Mouse (Mus musculus): ENCODE measurements at regions not wholly inside any gene's neighbourhood (a gene's known extent, or its start where the extent isn't known, plus 50 kb on each side); places are given as distances from the start of the nearest gene placed in this dataset.

- no peak overlapping the region for H3K27ac ChIP-seq
- H3K36me3 ChIP-seq: no peaks in the 10 kb centered on the region
- no peak for DNase-seq (ENCODE audit: low spot score)
- no peaks in the 10 kb centered on the region for H3K9me3 ChIP-seq
- no peaks in the 10 kb centered on the region for H3K4me1 ChIP-seq (replicated peaks)
- WGBS: 84% methylated on average over 1 of the region's 1 CpGs
- H3K27me3 ChIP-seq (ENCODE audit: insufficient read depth, poor library complexity, severe bottlenecking): no peaks in the 10 kb centered on the region
- no peak overlapping the region for H3K4me3 ChIP-seq
Measured at GRCm38 (mm10) chr1:47112494-47112893, 219.8 kb upstream of the Slc39a10 start.

- no peak overlapping the region for H3K27ac ChIP-seq
- 89% methylated on average over 4 of the region's 4 CpGs for WGBS
- no peaks in the 10 kb centered on the region for H3K9me3 ChIP-seq
- no peak overlapping the region for H3K4me3 ChIP-seq
- H3K36me3 ChIP-seq: no peaks in the 10 kb centered on the region
- H3K27me3 ChIP-seq (ENCODE audit: insufficient read depth, poor library complexity, severe bottlenecking): no peaks in the 10 kb centered on the region
- no peaks in the 10 kb centered on the region for H3K4me1 ChIP-seq (replicated peaks)
- DNase-seq (ENCODE audit: low spot score): no peak
Measured at GRCm38 (mm10) chr1:47104055-47104454, 211.4 kb upstream of the Slc39a10 start.

- no peaks in the 10 kb centered on the region for H3K36me3 ChIP-seq
- H3K27ac ChIP-seq: no peak overlapping the region
- no peaks in the 10 kb centered on the region for H3K9me3 ChIP-seq
- H3K27me3 ChIP-seq (ENCODE audit: insufficient read depth, poor library complexity, severe bottlenecking): no peaks in the 10 kb centered on the region
- no peak overlapping the region for H3K4me3 ChIP-seq
- H3K4me1 ChIP-seq (replicated peaks): no peaks in the 10 kb centered on the region
- 88% methylated on average over 6 of the region's 6 CpGs for WGBS
- no peak for DNase-seq (ENCODE audit: low spot score)
Measured at GRCm38 (mm10) chr1:47103321-47103988, 210.8 kb upstream of the Slc39a10 start.

GRCm38 (mm10) chr1:47097084-47097996, 204.7 kb upstream of the Slc39a10 start:
- no peaks in the 10 kb centered on the region for H3K36me3 ChIP-seq
- no peaks in the 10 kb centered on the region for H3K27me3 ChIP-seq (ENCODE audit: insufficient read depth, poor library complexity, severe bottlenecking)
- no peaks in the 10 kb centered on the region for H3K4me1 ChIP-seq (replicated peaks)
- WGBS: 87% methylated on average over 7 of the region's 7 CpGs
- no peak overlapping the region for H3K27ac ChIP-seq
- no peak for DNase-seq (ENCODE audit: low spot score)
- H3K4me3 ChIP-seq: no peak overlapping the region
- no peaks in the 10 kb centered on the region for H3K9me3 ChIP-seq

- 22% methylated on average over 3 of the region's 3 CpGs for WGBS
- Histone ChIP-seq H3K9me3 (no peaks in the 10 kb centered on the region), H3K27ac (no peak overlapping the region), H3K4me3 (no peak overlapping the region), H3K36me3 (no peaks in the 10 kb centered on the region), H3K27me3 (ENCODE audit: insufficient read depth, poor library complexity, severe bottlenecking) (no peaks in the 10 kb centered on the region), H3K4me1 (replicated peaks) (no peaks in the 10 kb centered on the region)
- DNase-seq (ENCODE audit: low spot score): no peak
Measured at GRCm38 (mm10) chr1:47094498-47094897, 201.8 kb upstream of the Slc39a10 start.

GRCm38 (mm10) chr1:47093289-47093947, 200.8 kb upstream of the Slc39a10 start:
- Histone ChIP-seq H3K4me3 (no peak overlapping the region), H3K4me1 (replicated peaks) (no peaks in the 10 kb centered on the region), H3K9me3 (no peaks in the 10 kb centered on the region), H3K36me3 (no peaks in the 10 kb centered on the region), H3K27ac (no peak overlapping the region), H3K27me3 (ENCODE audit: insufficient read depth, poor library complexity, severe bottlenecking) (no peaks in the 10 kb centered on the region)
- no peak for DNase-seq (ENCODE audit: low spot score)
- WGBS: 63% methylated on average over 6 of the region's 6 CpGs

GRCm38 (mm10) chr1:47076423-47076822, 183.8 kb upstream of the Slc39a10 start:
- no peaks in the 10 kb centered on the region for H3K27me3 ChIP-seq (ENCODE audit: insufficient read depth, poor library complexity, severe bottlenecking)
- DNase-seq (ENCODE audit: low spot score): no peak
- H3K4me1 ChIP-seq (replicated peaks): no peaks in the 10 kb centered on the region
- no peak overlapping the region for H3K4me3 ChIP-seq
- H3K27ac ChIP-seq: no peak overlapping the region
- WGBS: 86% methylated on average over 7 of the region's 7 CpGs
- H3K9me3 ChIP-seq: peaks cover 2% of the 10 kb centered on the region; the same call in 1 of the 2 replicates
- no peaks in the 10 kb centered on the region for H3K36me3 ChIP-seq

- no peaks in the 10 kb centered on the region for H3K4me1 ChIP-seq (replicated peaks)
- DNase-seq (ENCODE audit: low spot score): no peak
- no peaks in the 10 kb centered on the region for H3K27me3 ChIP-seq (ENCODE audit: insufficient read depth, poor library complexity, severe bottlenecking)
- no peaks in the 10 kb centered on the region for H3K36me3 ChIP-seq
- H3K27ac ChIP-seq: no peak overlapping the region
- 61% methylated on average over 1 of the region's 1 CpGs for WGBS
- H3K9me3 ChIP-seq: no peaks in the 10 kb centered on the region
- no peak overlapping the region for H3K4me3 ChIP-seq
Measured at GRCm38 (mm10) chr1:47058149-47058548, 165.5 kb upstream of the Slc39a10 start.

GRCm38 (mm10) chr1:47057344-47057743, 164.7 kb upstream of the Slc39a10 start:
- Histone ChIP-seq H3K27me3 (ENCODE audit: insufficient read depth, poor library complexity, severe bottlenecking) (no peaks in the 10 kb centered on the region), H3K27ac (no peak overlapping the region), H3K4me1 (replicated peaks) (no peaks in the 10 kb centered on the region), H3K4me3 (no peak overlapping the region), H3K9me3 (no peaks in the 10 kb centered on the region), H3K36me3 (no peaks in the 10 kb centered on the region)
- 83% methylated on average over 3 of the region's 3 CpGs for WGBS
- no peak for DNase-seq (ENCODE audit: low spot score)

- no peaks in the 10 kb centered on the region for H3K27me3 ChIP-seq (ENCODE audit: insufficient read depth, poor library complexity, severe bottlenecking)
- no peaks in the 10 kb centered on the region for H3K9me3 ChIP-seq
- no peak overlapping the region for H3K4me3 ChIP-seq
- H3K4me1 ChIP-seq (replicated peaks): no peaks in the 10 kb centered on the region
- H3K27ac ChIP-seq: no peak overlapping the region
- H3K36me3 ChIP-seq: no peaks in the 10 kb centered on the region
- DNase-seq (ENCODE audit: low spot score): no peak
Measured at GRCm38 (mm10) chr1:47051109-47051508, 158.5 kb upstream of the Slc39a10 start.

GRCm38 (mm10) chr1:47050492-47050891, 157.8 kb upstream of the Slc39a10 start:
- no peak overlapping the region for H3K4me3 ChIP-seq
- DNase-seq (ENCODE audit: low spot score): no peak
- 75% methylated on average over 1 of the region's 1 CpGs for WGBS
- no peaks in the 10 kb centered on the region for H3K4me1 ChIP-seq (replicated peaks)
- no peaks in the 10 kb centered on the region for H3K27me3 ChIP-seq (ENCODE audit: insufficient read depth, poor library complexity, severe bottlenecking)
- H3K36me3 ChIP-seq: no peaks in the 10 kb centered on the region
- H3K27ac ChIP-seq: no peak overlapping the region
- no peaks in the 10 kb centered on the region for H3K9me3 ChIP-seq

- no peaks in the 10 kb centered on the region for H3K27me3 ChIP-seq (ENCODE audit: insufficient read depth, poor library complexity, severe bottlenecking)
- H3K4me1 ChIP-seq (replicated peaks): no peaks in the 10 kb centered on the region
- no peak overlapping the region for H3K4me3 ChIP-seq
- H3K36me3 ChIP-seq: no peaks in the 10 kb centered on the region
- DNase-seq (ENCODE audit: low spot score): no peak
- WGBS: 72% methylated on average over 2 of the region's 2 CpGs
- no peaks in the 10 kb centered on the region for H3K9me3 ChIP-seq
- H3K27ac ChIP-seq: no peak overlapping the region
Measured at GRCm38 (mm10) chr1:47037576-47037975, 144.9 kb upstream of the Slc39a10 start.

- H3K27ac ChIP-seq: no peak overlapping the region
- no peaks in the 10 kb centered on the region for H3K27me3 ChIP-seq (ENCODE audit: insufficient read depth, poor library complexity, severe bottlenecking)
- H3K36me3 ChIP-seq: no peaks in the 10 kb centered on the region
- H3K4me1 ChIP-seq (replicated peaks): 0 out of 2 replicates have a peak, but pooled peaks cover 4% of the 10 kb centered on the region
- H3K4me3 ChIP-seq: no peak overlapping the region
- DNase-seq (ENCODE audit: low spot score): no peak
- WGBS: 29% methylated on average over 1 of the region's 1 CpGs
- no peaks in the 10 kb centered on the region for H3K9me3 ChIP-seq
Measured at GRCm38 (mm10) chr1:47019356-47019755, 126.7 kb upstream of the Slc39a10 start.

Data from hindbrain, embryonic 10.5 days (tissue).